In the genomic region with DNA sequence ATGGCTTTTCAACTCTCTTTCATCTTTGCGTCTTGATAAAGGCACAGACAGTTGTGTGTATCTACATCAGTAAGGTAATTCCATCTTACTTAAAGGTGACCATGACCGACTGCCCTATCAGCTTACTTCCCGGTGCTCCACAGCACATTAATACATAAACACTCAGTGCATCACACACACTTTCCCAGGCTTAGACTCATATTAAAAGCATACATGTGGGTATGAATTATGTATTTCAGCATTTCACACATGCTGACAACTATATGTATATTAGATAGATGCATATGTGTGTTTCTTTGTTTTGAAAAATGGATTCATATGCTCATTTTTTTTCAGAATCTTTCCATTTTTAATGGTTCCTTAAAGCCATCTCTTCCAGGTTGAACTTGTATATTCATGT, we compare ENCODE assay signal across 51 mouse cellular contexts. TPM values are rescaled to one million over a fixed set of nuclear protein-coding genes. Genes with fewer than 3 reads are reported as not detected.
"Had no signal": no experiment of that assay in that cellular context is flagged by ENCODE, and none has a peak within 500 bp of the region (broad histone marks: within the 10 kb centered on the region; RNA-seq: fewer than 3 reads in every experiment).

No protein-coding gene starts in this region.

- DNase-seq: heart, postnatal 10 days; heart, postnatal 14 days; heart, postnatal 36 days; heart, postnatal 4 days; kidney, adult 11 months; kidney, adult 18-20 months; kidney, adult 2 months; kidney, adult 8-10 months; kidney, adult 9 months; kidney, postnatal 10 days; kidney, postnatal 14 days; kidney, postnatal 25 days; kidney, postnatal 36 days; kidney, postnatal 4 days; layer of hippocampus, adult 9-11 months; layer of hippocampus, postnatal 36 days had no signal

- H3K4me2 ChIP-seq: heart, embryonic 12.5 days; heart, embryonic 13.5 days; heart, embryonic 15.5 days; hindbrain, embryonic 12.5 days; hindbrain, embryonic 13.5 days; hindbrain, embryonic 14.5 days; hindbrain, embryonic 15.5 days; intestine, embryonic 15.5 days; kidney, embryonic 15.5 days had no signal

- H3K36me3 ChIP-seq: heart, embryonic 12.5 days; heart, embryonic 13.5 days; heart, embryonic 15.5 days; hindbrain, embryonic 10.5 days; hindbrain, embryonic 12.5 days; hindbrain, embryonic 13.5 days; hindbrain, embryonic 15.5 days; intestine, embryonic 15.5 days; kidney, embryonic 15.5 days had no signal

- ATAC-seq: hindbrain, embryonic 16.5 days; hindbrain, postnatal 0 days; inflammation-experienced regulatory T-cells, adult 6 months; intestine, embryonic 15.5 days; intestine, embryonic 16.5 days; intestine, postnatal 0 days had no signal

- H3K27ac ChIP-seq: heart, embryonic 13.5 days; heart, embryonic 15.5 days; hindbrain, embryonic 10.5 days; hindbrain, embryonic 12.5 days; hindbrain, embryonic 13.5 days; hindbrain, embryonic 14.5 days; hindbrain, embryonic 15.5 days; hindbrain, postnatal 0 days; intestine, embryonic 15.5 days; kidney, embryonic 15.5 days; kidney, postnatal 0 days; layer of hippocampus, adult 2 months; left cerebral cortex, adult 2 months had no signal

- H3K9me3 ChIP-seq: heart, embryonic 12.5 days; heart, embryonic 13.5 days; heart, embryonic 15.5 days; hindbrain, embryonic 10.5 days; hindbrain, embryonic 12.5 days; hindbrain, embryonic 13.5 days; hindbrain, embryonic 15.5 days; intestine, embryonic 15.5 days; kidney, embryonic 15.5 days had no signal

- H3K4me1 ChIP-seq: heart, embryonic 12.5 days; heart, embryonic 13.5 days; heart, embryonic 15.5 days; hindbrain, embryonic 10.5 days; hindbrain, embryonic 12.5 days; hindbrain, embryonic 13.5 days; hindbrain, embryonic 15.5 days; intestine, embryonic 15.5 days; kidney, embryonic 15.5 days had no signal

- H3K4me3 ChIP-seq: heart, embryonic 12.5 days; heart, embryonic 13.5 days; heart, embryonic 15.5 days; hindbrain, embryonic 10.5 days; hindbrain, embryonic 12.5 days; hindbrain, embryonic 13.5 days; hindbrain, embryonic 15.5 days; intestine, embryonic 15.5 days; kidney, embryonic 15.5 days; layer of hippocampus, adult 2 months; left cerebral cortex, adult 2 months had no signal

- H3K9ac ChIP-seq: heart, embryonic 12.5 days; heart, embryonic 13.5 days; heart, embryonic 15.5 days; hindbrain, embryonic 12.5 days; hindbrain, embryonic 13.5 days; hindbrain, embryonic 14.5 days; hindbrain, embryonic 15.5 days; intestine, embryonic 15.5 days; kidney, embryonic 15.5 days had no signal

- H3K27me3 ChIP-seq: heart, embryonic 12.5 days; heart, embryonic 13.5 days; heart, embryonic 15.5 days; hindbrain, embryonic 12.5 days; hindbrain, embryonic 13.5 days; hindbrain, embryonic 15.5 days; intestine, embryonic 15.5 days; kidney, embryonic 15.5 days had no signal

RNA-seq across cellular contexts. Expression of gene Gm10217, which starts 23.8 kb away (rescaled TPM):
- total RNA-seq: heart, postnatal 10 days; heart, postnatal 14 days; heart, postnatal 25 days; heart, postnatal 36 days; heart, postnatal 4 days; hematopoietic stem cell, adult 5-6 weeks; hindbrain, postnatal 0 days; layer of hippocampus, adult 18-20 months; layer of hippocampus, adult 2 months; layer of hippocampus, adult 8-10 months; layer of hippocampus, postnatal 10 days; layer of hippocampus, postnatal 14 days; layer of hippocampus, postnatal 25 days; layer of hippocampus, postnatal 36 days; left cerebral cortex, adult 18-20 months; left cerebral cortex, adult 2 months; left cerebral cortex, adult 8-10 months had no signal
- polyA plus RNA-seq: heart, embryonic 12.5 days; heart, embryonic 13.5 days; heart, embryonic 14.5 days; heart, embryonic 15.5 days; heart, embryonic 16.5 days; heart, postnatal 0 days; hindbrain, embryonic 10.5 days; hindbrain, embryonic 11.5 days; hindbrain, embryonic 12.5 days; hindbrain, embryonic 13.5 days; hindbrain, embryonic 14.5 days; hindbrain, embryonic 15.5 days; hindbrain, embryonic 16.5 days; hindbrain, postnatal 0 days; inflammation-experienced regulatory T-cells, adult 6 months; intestine, embryonic 14.5 days; intestine, embryonic 15.5 days; intestine, embryonic 16.5 days; intestine, postnatal 0 days; kidney, adult 2 months; kidney, embryonic 14.5 days; kidney, embryonic 15.5 days; kidney, embryonic 16.5 days; kidney, postnatal 0 days; large intestine, adult 2 months had no signal
